Mouse (Mus musculus) T-helper 17 cell (primary cell): Measurements from ENCODE around the gene Tle4.

Experiments
- in situ Hi-C, 2 experiments: fragments of 300-600 bp; cut with MboI, MseI; formaldehyde crosslinking; loops; 1 replicate in 1 of 2; 2 replicates in 1 of 2; pipeline ENCODE4 v1.15.1; 2025; ENCODE audit warnings: high pct_unique_total_duplicates in 2 of 2

Tle4 gene

DNA sequence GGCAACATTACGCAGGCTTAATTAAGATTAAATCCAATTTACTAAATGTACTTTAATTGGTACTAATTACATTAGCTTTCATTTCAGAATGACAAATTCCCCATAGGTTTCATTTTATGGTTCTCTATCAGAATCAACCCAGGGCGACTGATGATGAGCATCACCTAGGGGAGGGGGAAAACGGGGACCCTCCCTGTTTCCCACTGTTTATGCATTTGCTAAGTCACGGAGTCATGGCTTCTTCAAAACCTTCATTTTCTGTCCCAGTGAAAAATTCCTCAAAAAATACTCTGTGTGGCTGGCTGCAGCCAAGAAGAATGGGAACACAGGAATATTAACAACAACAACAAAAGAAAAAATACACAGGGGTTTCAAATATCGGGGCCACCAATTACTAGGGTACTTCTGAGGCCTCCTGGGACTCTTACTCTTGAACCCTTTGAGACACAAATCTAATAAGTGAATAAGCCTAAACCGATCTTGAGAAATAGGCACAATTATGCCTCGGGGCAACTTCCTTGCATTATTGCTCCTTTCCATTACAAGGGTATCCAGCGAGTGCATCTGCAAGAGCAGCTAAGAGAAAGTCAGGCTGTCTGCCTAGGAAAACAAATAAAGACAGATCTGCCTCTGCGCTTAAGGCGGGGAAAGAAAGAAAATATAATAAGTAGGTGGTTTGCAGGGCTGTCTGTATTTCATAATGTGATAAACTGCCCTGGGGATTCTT is 5.9 kb downstream of the Tle4 start:
- in situ Hi-C loops, result no loop called here

DNA sequence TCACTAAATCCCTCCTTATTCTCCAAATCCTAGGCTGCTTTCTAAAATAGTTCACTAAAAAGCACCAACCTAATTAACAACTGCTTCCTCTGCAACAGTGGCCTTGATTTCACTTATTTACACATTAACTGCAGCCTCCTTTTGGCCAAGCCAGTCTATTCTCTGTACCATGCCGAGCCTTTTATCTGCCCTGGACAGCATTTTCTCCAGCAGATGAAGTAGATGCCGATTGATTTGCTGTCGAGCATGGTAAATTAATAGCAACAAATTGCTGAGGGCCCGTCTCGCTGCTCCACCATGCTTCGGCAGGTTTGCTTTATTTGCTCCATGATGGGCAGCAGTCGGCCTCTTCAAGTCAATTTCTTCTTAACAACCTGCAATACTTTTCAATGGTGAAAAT is 7.7 kb downstream of the Tle4 start:
- in situ Hi-C loops, result no loop called here

DNA sequence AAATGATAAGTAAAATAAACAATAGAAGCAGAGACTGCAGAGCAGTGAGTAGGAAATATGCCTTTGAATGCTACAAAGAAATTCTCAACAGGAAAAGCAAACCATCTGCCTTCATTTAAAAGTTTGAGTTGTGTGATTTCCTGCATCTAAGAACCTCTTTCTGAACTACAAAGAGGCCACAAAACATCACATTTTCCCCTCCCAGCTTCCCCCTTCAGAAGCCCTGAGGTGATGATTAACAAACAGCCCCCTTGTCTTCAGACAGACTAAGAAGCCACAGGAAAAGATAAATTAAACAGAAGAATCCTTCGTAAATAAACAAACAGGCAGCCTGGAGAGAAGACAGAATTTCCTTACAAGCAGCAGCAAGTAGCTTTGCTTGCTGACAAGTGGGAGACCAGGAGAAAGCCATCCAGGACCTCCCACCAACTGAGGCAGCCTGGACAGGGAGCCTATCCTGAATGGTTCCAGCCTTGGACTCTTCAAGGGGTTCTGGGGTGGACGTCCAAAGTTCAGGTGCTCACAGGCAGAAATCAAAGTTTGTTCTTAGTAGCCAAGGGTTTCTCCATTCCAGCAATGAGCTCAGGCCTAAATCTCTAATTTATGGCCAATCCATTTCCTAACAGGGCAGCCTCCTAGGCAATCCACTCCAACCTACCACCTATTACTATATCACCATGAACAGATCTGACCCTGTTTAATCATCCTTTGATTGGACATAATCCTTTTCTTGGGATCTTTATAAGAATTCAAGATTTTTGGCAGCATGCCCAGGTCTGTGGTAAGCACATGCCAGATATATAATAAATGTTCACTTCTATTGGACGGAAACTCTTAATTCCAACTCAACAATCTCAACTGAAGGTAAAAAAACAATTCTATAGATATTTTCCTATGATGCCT is 9.4 kb downstream of the Tle4 start:
- in situ Hi-C loops, result no loop called here

DNA sequence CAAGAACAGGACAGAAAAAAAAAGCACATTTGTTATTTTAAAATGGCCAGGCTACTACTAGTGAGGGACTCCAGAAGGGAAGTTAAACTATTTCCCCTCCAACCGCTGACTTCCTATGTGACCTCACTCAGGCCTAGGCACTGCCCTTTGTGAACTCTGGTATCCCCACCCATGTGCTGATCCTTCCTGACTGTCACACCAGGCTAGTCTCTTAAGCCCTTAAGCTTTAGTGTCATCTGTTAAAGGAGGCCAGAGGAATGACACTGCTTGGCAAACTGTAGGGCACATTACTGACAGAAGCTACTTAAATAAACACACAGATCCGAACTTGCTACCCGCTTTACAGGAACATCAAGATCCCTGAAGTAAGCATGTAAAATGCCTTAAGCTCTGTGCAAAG is 11.7 kb downstream of the Tle4 start:
- in situ Hi-C loops, result no loop called here

DNA sequence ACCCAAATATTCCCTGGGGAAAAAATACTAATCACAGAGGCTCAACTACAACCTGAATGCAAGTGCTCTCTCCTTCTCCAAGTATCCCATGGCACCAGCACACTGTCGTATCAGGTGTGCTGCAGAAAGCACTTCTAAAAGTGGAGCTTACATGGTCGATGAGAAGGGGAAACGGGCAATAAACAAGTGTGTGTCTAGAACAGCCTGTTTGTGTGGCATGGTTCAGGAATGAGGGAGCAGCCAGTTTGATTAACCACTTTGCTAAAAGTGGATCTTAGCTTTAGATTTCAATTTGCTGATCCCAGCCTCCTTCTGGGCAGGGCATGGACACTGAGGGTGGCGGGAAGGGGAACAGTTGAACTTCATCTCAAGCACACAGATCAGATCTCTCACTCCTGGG is 12.1 kb downstream of the Tle4 start:
- in situ Hi-C loops, result no loop called here

DNA sequence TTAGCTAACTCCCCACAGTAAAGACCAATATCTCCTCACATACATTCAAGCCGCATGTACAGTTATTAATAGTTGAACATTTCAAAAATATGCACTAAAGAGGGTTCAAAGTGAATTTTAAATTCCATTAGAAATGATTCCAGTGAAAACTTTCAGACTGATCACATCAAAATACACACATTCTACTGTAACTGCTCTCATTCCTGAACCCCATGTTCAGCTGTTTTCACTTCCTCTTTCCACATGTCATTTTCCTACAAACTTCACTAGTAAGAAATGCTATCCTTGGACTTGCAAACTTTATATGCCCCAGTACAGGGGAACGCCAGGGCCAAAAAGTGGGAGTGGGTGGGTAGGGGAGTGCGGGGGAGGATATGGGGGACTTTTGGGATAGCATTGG is 12.6 kb downstream of the Tle4 start:
- in situ Hi-C loops, result no loop called here

DNA sequence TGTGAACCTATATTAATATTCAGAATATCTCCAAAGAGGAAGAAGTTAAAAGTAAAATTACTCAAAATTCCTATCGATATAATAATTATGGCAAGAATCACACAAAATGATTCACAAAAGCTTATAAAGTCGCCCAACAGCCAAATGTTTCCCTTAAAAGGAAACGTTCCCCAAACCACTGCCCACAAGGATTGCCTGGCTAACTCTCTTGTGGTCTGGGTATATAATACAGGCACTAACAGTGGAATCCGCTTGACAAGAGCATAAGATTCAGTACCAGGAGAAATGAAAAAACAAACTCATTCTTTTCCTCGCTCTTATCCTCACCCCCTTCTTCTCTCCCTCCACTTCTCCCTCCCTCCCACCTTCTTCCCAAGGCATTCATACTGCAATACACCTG is 19.2 kb downstream of the Tle4 start:
- in situ Hi-C loops, result no loop called here

DNA sequence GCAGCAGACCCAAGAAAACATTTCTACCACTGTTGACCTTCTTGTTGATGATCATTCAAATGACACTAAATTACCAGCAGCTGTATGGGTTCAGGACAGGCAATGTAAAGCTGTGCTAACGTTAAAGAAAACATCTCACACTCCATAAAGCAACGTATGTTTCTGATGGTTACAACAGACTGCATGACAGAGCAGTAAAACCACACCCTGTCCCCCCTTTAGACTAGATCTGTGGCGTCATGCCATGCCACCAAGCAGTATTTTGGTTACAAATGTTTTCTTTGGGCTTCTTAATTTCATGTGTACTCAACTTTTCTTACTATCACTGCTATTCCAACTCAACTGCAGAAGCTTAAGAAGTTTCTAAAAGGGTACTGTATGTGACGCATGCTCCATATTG is 19.8 kb downstream of the Tle4 start:
- in situ Hi-C loops, result no loop called here

DNA sequence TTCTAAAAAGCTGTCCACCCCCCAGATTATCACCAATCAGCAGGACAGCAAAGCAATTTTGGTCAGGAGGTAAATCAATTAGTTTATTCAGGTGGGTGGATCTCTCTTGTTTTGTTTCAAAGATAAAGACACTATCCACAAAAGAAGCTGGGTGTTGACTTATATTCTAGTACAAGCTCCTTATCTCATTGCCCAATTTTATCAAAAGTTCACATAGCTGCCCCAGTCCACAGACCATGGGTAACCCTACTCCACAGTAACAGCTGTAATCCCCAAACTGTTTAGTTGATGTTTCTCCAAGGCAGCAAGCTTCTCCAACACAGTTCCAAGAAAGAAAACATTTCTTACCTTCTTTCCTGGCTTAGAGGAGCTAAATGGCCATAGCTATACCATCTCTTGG is 21.5 kb downstream of the Tle4 start:
- in situ Hi-C loops, result no loop called here

DNA sequence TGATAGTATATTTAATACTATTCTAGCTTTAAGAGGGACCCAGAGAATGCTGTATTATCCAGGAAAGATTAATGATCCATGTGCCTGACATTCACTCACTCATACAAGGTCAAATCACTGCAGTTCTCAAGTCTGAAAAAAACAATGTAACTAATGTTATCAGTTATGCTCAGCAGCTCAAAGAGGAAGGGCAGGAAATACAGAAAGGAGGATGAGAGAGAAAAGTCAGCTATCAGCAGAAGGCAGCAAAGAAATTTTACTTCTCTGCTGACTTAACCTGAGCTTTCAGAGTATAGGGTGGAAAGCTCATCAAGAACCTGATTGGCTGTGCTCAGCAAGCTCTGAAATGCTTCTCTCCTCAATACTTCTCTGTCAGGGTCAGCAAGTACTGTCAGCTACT is 29.0 kb downstream of the Tle4 start:
- in situ Hi-C loops, result no loop called here

DNA sequence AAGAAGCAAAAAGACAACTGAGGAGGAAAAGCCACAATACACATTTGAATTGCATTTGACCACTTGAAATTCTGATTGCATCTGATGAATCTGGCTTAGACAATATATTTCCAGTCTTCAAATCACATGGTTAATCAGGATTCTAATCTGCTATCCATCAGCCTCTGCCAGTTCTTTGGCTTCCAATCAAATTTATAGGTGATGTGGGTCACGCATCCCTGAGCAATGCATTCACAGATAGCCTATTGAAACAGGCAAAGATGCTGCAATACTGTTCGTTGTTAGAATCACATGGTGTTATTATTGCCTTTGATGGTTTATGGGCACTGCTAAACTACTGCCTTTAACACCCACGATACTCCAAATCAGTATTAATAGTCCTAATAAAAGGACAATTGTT is 30.8 kb downstream of the Tle4 start:
- in situ Hi-C loops, result no loop called here

DNA sequence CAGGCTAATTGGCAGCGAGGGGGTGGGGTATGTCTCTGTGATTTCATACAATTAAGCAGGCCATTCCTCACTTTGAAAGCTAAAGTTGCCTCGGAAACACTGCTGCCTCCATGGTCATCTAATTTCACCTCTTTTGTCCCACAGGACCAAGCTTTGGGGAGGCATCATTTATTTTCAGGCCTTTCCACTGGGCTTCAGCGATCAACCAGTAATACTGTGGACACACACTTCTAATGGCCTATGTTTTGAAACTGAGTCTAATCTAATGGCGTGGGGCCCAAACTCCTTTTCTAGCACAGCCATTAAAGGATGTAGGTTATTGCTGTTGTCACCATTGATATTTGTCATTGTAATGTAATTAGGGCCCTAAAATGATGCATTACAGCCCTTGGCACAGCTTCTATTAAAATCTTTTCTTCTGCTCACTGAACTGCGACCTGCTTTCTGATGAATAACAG is 31.3 kb downstream of the Tle4 start:
- in situ Hi-C loops, result no loop called here

DNA sequence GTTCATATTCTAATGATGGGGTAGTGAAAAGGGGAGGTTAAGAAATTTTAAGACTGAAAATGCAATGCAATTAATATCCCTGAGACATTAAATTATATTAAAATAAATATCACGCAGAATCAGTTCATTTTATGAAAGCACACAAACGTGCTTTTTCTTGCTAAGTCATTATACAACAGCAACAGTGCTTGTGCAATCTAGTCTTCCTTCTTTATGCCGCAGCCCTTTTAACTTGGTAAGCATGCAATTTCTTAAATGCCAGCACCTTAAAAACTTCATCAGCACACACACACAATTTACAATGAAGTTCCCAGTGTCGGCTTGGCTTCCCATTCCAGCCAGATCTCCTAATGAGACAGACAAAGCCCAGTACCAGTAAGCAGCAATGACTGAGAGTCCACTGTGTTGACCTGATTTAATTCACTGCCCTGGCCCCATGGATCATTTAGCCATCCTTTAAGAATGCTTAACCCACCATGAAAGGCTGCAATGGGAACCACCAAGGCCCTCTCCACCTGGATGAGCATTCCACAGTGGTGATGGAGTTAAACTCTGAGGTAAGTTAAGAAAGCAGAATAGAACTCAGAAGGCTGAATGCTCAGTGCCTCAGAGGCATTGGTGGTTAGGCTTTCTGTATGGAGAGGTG is 32.3 kb downstream of the Tle4 start:
- in situ Hi-C loops, result no loop called here

DNA sequence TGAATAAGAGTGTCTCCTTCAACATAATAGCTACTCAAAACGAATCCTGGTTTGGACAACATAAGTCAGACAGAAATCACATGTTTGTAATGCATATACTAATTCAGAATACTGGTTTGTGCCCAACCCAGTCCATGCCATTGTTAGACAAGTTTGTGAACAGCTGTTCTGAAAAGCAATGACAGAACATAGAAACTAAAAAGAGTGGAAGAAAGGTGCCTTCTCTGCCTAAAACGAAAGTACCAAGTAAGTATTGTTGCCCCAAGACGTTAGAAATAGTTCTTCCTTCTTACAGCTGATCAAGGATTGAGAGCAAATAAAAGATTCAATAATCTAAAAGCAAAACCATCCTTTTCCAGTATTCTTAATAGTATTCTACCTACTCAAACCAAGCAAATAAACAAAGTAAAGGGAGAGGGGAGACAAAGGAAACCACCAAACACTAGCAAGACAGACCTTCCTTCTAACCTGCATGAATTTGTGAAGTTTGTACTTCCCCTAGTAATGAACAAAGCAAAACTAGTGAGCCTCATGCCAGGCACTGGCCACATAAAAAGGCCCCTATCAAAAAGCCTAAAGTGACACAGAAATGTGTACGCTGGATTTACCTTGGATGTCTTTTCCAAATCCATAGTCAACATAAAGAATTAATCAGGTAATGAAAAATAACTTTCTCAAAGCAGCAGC is 34.4 kb downstream of the Tle4 start:
- in situ Hi-C loops, result no loop called here

DNA sequence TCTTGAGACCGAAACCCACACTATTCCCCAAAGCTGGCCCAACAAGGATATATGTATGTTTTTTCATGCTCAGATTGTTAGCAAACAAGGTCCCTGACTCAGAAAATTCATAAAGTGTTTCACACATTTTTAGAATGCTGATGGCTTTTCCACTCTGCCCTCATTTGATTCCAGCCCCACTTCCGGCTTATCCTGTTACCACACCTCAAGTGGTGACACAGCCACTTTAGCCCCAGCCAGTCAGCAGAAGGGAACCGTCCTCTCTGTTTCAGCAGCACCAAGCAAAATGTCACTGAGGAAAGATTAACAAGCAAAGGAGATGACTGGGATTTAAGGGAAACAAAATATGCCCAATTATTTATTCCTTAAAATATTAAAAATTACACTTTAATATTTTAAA is 50.0 kb downstream of the Tle4 start:
- in situ Hi-C loops, result no loop called here

DNA sequence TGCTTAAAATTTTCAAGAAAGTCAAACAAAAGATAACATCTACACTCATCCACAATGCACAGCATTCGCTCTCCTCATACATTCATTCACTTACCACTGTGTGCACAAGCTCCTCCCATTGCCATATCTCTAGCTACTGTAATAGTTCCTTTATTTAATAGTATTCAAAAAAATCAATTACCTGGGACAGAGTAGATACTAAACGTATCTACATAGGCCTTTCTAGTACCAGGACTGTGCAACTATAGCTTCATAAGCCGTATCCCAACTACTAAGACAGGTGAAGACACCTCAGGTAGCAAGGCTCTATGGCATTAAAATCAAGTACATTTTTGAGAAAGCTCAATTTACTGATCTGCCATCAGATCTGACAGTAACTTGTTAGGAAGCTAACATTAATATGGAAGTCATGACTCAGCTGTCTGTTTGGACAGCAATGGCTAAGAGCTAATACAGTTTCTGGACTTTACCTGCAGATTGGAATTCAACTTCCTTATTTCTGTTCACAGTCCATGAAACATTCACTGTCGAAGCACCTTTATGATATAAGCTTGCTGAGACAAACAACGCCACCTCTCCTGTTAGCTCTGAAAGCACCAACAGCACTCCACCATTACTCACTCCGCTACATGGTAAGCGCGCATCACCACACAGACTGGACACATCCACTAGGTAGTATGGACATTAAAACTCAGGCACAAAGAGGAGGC is 50.6 kb downstream of the Tle4 start:
- in situ Hi-C loops, result no loop called here

DNA sequence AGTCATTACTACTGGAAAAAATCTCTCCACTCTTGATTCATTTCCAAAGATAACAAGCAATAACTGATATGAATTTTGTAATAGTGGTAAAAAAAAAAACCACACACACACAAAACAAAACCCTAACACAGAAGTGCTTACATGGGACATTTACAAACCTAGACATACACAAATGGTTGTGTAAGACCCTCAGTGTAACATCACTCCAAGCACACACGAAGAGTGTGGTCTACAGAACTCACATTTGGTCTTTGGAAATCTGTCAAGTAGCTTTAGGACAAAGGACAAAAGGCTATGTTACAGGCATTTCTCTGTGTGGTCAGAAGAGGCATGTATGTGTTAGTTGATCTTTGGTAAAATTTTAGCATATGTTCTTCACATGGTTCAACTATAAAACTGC is 52.4 kb downstream of the Tle4 start:
- in situ Hi-C loops, result no loop called here

DNA sequence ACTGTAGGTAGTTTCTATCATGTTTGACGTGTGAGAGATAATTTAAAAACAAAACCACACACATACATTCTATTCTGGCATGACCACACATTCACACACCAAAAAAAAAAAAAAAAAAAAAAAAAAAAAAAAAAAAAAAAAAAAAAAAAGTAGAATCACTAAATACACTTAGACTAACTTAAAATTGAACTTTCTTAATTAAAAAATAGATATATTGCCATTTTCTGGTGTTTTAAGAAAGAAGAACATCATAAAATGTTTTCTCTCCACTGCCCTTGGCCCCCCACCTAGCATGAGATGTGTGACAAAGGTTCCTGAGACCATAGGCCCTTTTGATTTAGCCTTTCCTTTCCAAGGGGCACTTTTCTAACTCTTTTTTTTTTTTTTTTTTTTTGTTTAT is 54.5 kb downstream of the Tle4 start:
- in situ Hi-C loops, result no loop called here

DNA sequence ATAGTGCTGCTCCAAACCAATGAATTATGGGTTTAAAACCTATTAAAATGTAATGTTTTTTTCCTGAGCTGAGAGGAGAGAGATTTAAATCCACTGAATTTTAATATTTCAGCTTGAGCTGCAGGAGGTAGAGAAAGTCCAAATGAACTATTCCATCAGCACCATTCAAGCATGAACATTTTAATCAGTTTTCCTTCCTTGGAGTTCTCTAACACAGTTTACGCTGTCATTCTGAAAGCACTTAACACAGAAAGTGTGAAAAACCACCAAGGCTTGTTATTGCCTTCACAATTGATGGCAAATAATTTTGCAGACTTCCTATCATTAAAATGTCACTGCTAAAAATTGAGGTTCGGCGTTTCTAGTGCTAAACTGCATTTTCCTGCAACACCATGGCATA is 57.2 kb downstream of the Tle4 start:
- in situ Hi-C loops, result no loop called here

DNA sequence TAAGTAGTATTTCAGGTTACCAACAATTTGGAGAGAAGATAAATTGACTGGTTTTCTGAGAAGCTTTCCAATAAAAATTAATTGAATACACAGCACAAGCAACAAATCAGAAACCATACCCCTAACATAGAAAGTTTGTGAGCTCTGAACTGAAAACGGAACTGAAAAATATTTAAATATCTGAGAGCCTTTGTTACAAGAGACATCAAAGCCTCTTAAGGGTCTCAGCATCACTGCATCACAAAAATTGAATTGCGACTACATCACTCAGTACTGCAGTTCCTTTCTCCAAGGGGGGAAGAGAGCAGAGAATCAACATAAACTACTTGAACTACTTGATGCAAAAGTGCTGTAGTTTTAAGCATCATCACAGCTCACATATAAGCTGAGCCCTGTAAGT is 61.2 kb downstream of the Tle4 start:
- in situ Hi-C loops, result no loop called here

DNA sequence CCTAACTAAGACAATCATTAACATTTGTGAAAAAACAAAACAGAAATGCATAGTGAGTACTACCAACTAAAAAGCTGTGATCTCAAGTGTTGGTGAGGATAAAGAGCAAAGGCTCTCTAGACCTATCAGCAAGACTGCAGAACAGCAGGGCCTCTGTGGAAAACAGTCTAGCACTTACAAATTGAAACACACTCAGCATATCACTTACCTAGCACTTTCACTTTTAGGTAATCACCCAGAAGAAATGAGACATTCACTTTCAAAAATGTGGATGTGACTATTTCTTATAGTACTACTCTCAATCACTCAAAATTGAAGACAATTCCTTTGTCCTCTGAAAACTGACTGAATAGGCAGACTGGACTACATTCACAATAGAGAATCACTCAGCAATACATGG is 63.4 kb downstream of the Tle4 start:
- in situ Hi-C loops, result no loop called here
